Mouse (Mus musculus) ES-Bruce4 (cell line): Measurements from ENCODE around the gene Slc39a3.
"Not testable (repeated sequence)": the region's sequence is repeated elsewhere in the genome, so short reads cannot be mapped to it uniquely, and the experiment has no call there.

ENCODE experiments used
- CTCF ChIP-seq: IDR thresholded peaks from one replicate; pipeline ENCODE4 v1.8.1; 2011; ENCODE audit warnings: low read depth, low read length
- EP300 ChIP-seq: IDR thresholded peaks from 2 replicates; pipeline ENCODE4 v1.6.1; 2011; ENCODE audit warnings: low read depth, low read length; ENCODE audit not compliant: insufficient read depth
- POLR2A ChIP-seq: IDR thresholded peaks from one replicate; pipeline ENCODE4 v1.8.1; 2011; ENCODE audit warnings: low read length; ENCODE audit not compliant: insufficient read depth

GRCm38 (mm10) chr10:80989854-80990253 lies 47.4 kb downstream of the Slc39a3 start:
- TF ChIP-seq POLR2A, CTCF, EP300: not testable (repeated sequence)
